Mouse (Mus musculus) cerebellum, adult 11 months (tissue): ENCODE measurements around the gene Wdr90.

Experiments
- DNase-seq: peaks from one replicate; pipeline ENCODE4 v3.0.0; 2022

The Wdr90 gene

GRCm38 (mm10) chr17:25796951-25797369 lies 64.3 kb downstream of the Wdr90 start, which contains the start of gene Metrn:
Gene Metrn, minus strand, starts transcription at chr17:25797136.
- peak; percentile 57 for DNase-seq

GRCm38 (mm10) chr17:25796211-25796771 lies 65.0 kb downstream of the Wdr90 start:
- DNase-seq: no peak

GRCm38 (mm10) chr17:25795609-25796092 lies 65.7 kb downstream of the Wdr90 start, which contains the start of gene AC134908.4:
Gene AC134908.4, minus strand, starts transcription at chr17:25795659.
- DNase-seq: no peak

- DNase-seq: no peak
These were observed 66.3 kb downstream of the Wdr90 start for GRCm38 (mm10) chr17:25794998-25795397.
